Mouse (Mus musculus): ENCODE measurements around the gene Pth1r. TPM values are rescaled to one million over a fixed set of nuclear protein-coding genes. Genes with fewer than 3 reads are reported as not detected.

Gene Pth1r
- 11.0 and 14.0 TPM in 2 replicates for polyA plus RNA-seq (2012; rRNA removed)

GRCm38 (mm10) chr9:110746961-110747360 is at the start of gene Pth1r:
Pth1r (minus strand) TSS chr9:110747145.
- H3K27me3 ChIP-seq (ENCODE audit: control insufficient read depth, insufficient read depth, low read length) = peaks cover 21% of the 10 kb centered on the region
- WGBS = 87% methylated on average over 7 of the region's 7 CpGs
- H3K4me3 ChIP-seq (ENCODE audit: extremely low read depth, insufficient read depth, insufficient read length) = no peak within 1 kb of the TSS
- no peak within 1 kb of the TSS for H3K27ac ChIP-seq (ENCODE audit: insufficient read depth, low read length)
- TF ChIP-seq POLR2A (IDR thresholded peaks at IDR 0.05; ENCODE audit: low read depth, low read length) (no peak), CTCF (IDR thresholded peaks at IDR 0.05; ENCODE audit: extremely low read depth, insufficient read depth, insufficient read length, insufficient replicate concordance) (no peak)
- H3K4me1 ChIP-seq (ENCODE audit: control insufficient read depth, insufficient read depth, insufficient read length) = peaks cover 6% of the 10 kb centered on the region; the same call in 1 of the 2 replicates
- H3K36me3 ChIP-seq (ENCODE audit: control insufficient read depth, insufficient read depth, low read length) = no peaks in the 10 kb centered on the region
- DNase-seq (ENCODE audit: low read depth in 1 of 2, low spot score in 2 of 2) = no peak

- Histone ChIP-seq H3K27me3 (ENCODE audit: control insufficient read depth, insufficient read depth, low read length) (no peaks in the 10 kb centered on the region), H3K36me3 (ENCODE audit: control insufficient read depth, insufficient read depth, low read length) (no peaks in the 10 kb centered on the region), H3K4me1 (ENCODE audit: control insufficient read depth, insufficient read depth, insufficient read length) (no peaks in the 10 kb centered on the region), H3K27ac (ENCODE audit: insufficient read depth, low read length) (no peak overlapping the region), H3K4me3 (ENCODE audit: extremely low read depth, insufficient read depth, insufficient read length) (no peak overlapping the region)
- TF ChIP-seq CTCF (IDR thresholded peaks at IDR 0.05; ENCODE audit: extremely low read depth, insufficient read depth, insufficient read length, insufficient replicate concordance) (no peak), POLR2A (IDR thresholded peaks at IDR 0.05; ENCODE audit: low read depth, low read length) (no peak)
- WGBS = 71% methylated on average over 4 of the region's 4 CpGs
- no peak for DNase-seq (ENCODE audit: low read depth in 1 of 2, low spot score in 2 of 2)
Measured at GRCm38 (mm10) chr9:110790462-110790861, 43.5 kb upstream of the Pth1r start.

GRCm38 (mm10) chr9:110788169-110788568 is 41.2 kb upstream of the Pth1r start:
- no peaks in the 10 kb centered on the region for H3K36me3 ChIP-seq (ENCODE audit: control insufficient read depth, insufficient read depth, low read length)
- no peak for TF ChIP-seq POLR2A (IDR thresholded peaks at IDR 0.05; ENCODE audit: low read depth, low read length)
- WGBS = 79% methylated on average over 3 of the region's 3 CpGs

GRCm38 (mm10) chr9:110783611-110784010 is 36.7 kb upstream of the Pth1r start:
- Histone ChIP-seq H3K4me3 (ENCODE audit: extremely low read depth, insufficient read depth, insufficient read length) (no peak overlapping the region), H3K36me3 (ENCODE audit: control insufficient read depth, insufficient read depth, low read length) (no peaks in the 10 kb centered on the region), H3K4me1 (ENCODE audit: control insufficient read depth, insufficient read depth, insufficient read length) (peaks cover 3% of the 10 kb centered on the region), H3K27ac (ENCODE audit: insufficient read depth, low read length) (no peak overlapping the region), H3K27me3 (ENCODE audit: control insufficient read depth, insufficient read depth, low read length) (peaks cover 3% of the 10 kb centered on the region; the same call in 1 of the 2 replicates)
- WGBS = 40% methylated on average over 1 of the region's 1 CpGs
- DNase-seq (ENCODE audit: low read depth in 1 of 2, low spot score in 2 of 2) = no peak
- TF ChIP-seq CTCF (IDR thresholded peaks at IDR 0.05; ENCODE audit: extremely low read depth, insufficient read depth, insufficient read length, insufficient replicate concordance) (no peak), POLR2A (IDR thresholded peaks at IDR 0.05; ENCODE audit: low read depth, low read length) (no peak)

More at GRCm38 (mm10) chr9:110788169-110788568, 41.2 kb upstream of the Pth1r start:
- no peak overlapping the region for H3K27ac ChIP-seq (ENCODE audit: insufficient read depth, low read length)
- H3K4me3 ChIP-seq (ENCODE audit: extremely low read depth, insufficient read depth, insufficient read length) = no peak overlapping the region
- no peaks in the 10 kb centered on the region for H3K4me1 ChIP-seq (ENCODE audit: control insufficient read depth, insufficient read depth, insufficient read length)
- DNase-seq (ENCODE audit: low read depth in 1 of 2, low spot score in 2 of 2) = no peak
- no peaks in the 10 kb centered on the region for H3K27me3 ChIP-seq (ENCODE audit: control insufficient read depth, insufficient read depth, low read length)

- H3K27ac ChIP-seq (ENCODE audit: insufficient read depth, low read length) = peak overlapping the region; percentile 33; the same call in 1 of the 2 replicates
- TF ChIP-seq POLR2A (IDR thresholded peaks at IDR 0.05; ENCODE audit: low read depth, low read length) = no peak
- TF ChIP-seq CTCF (IDR thresholded peaks at IDR 0.05; ENCODE audit: extremely low read depth, insufficient read depth, insufficient read length, insufficient replicate concordance) = no peak
- peak overlapping the region; percentile 46; the same call in 1 of the 2 replicates for H3K4me3 ChIP-seq (ENCODE audit: extremely low read depth, insufficient read depth, insufficient read length)
Measured at GRCm38 (mm10) chr9:110781731-110782130, 34.8 kb upstream of the Pth1r start.

GRCm38 (mm10) chr9:110781256-110781721 is 34.3 kb upstream of the Pth1r start:
- Histone ChIP-seq H3K27me3 (ENCODE audit: control insufficient read depth, insufficient read depth, low read length) (peaks cover 3% of the 10 kb centered on the region; the same call in 1 of the 2 replicates), H3K27ac (ENCODE audit: insufficient read depth, low read length) (peak overlapping the region; percentile 33; the same call in 1 of the 2 replicates)

More at GRCm38 (mm10) chr9:110781731-110782130, 34.8 kb upstream of the Pth1r start:
- DNase-seq (ENCODE audit: low read depth in 1 of 2, low spot score in 2 of 2) = peak in 1 of 2 experiments; percentile 28
- Histone ChIP-seq H3K27me3 (ENCODE audit: control insufficient read depth, insufficient read depth, low read length) (peaks cover 3% of the 10 kb centered on the region; the same call in 1 of the 2 replicates), H3K36me3 (ENCODE audit: control insufficient read depth, insufficient read depth, low read length) (no peaks in the 10 kb centered on the region), H3K4me1 (ENCODE audit: control insufficient read depth, insufficient read depth, insufficient read length) (peaks cover 3% of the 10 kb centered on the region)
- WGBS = 7% methylated on average over 23 of the region's 23 CpGs

GRCm38 (mm10) chr9:110779242-110779913 is 32.4 kb upstream of the Pth1r start:
- Histone ChIP-seq H3K4me1 (ENCODE audit: control insufficient read depth, insufficient read depth, insufficient read length) (peaks cover 3% of the 10 kb centered on the region), H3K27ac (ENCODE audit: insufficient read depth, low read length) (no peak overlapping the region), H3K4me3 (ENCODE audit: extremely low read depth, insufficient read depth, insufficient read length) (no peak overlapping the region), H3K27me3 (ENCODE audit: control insufficient read depth, insufficient read depth, low read length) (peaks cover 3% of the 10 kb centered on the region; the same call in 1 of the 2 replicates), H3K36me3 (ENCODE audit: control insufficient read depth, insufficient read depth, low read length) (no peaks in the 10 kb centered on the region)
- 71% methylated on average over 5 of the region's 5 CpGs for WGBS
- TF ChIP-seq POLR2A (IDR thresholded peaks at IDR 0.05; ENCODE audit: low read depth, low read length) (no peak), CTCF (IDR thresholded peaks at IDR 0.05; ENCODE audit: extremely low read depth, insufficient read depth, insufficient read length, insufficient replicate concordance) (no peak)
- DNase-seq (ENCODE audit: low read depth in 1 of 2, low spot score in 2 of 2) = no peak

More at GRCm38 (mm10) chr9:110781256-110781721, 34.3 kb upstream of the Pth1r start:
- WGBS = under 1% methylated on average over 43 of the region's 43 CpGs
- DNase-seq (ENCODE audit: low read depth in 1 of 2, low spot score in 2 of 2) = peak; percentile 57 to 86
- no peaks in the 10 kb centered on the region for H3K36me3 ChIP-seq (ENCODE audit: control insufficient read depth, insufficient read depth, low read length)
- H3K4me3 ChIP-seq (ENCODE audit: extremely low read depth, insufficient read depth, insufficient read length) = peak overlapping the region; percentile 46
- H3K4me1 ChIP-seq (ENCODE audit: control insufficient read depth, insufficient read depth, insufficient read length) = peaks cover 3% of the 10 kb centered on the region
- no peak for TF ChIP-seq POLR2A (IDR thresholded peaks at IDR 0.05; ENCODE audit: low read depth, low read length)
- peak; percentile 95 for TF ChIP-seq CTCF (IDR thresholded peaks at IDR 0.05; ENCODE audit: extremely low read depth, insufficient read depth, insufficient read length, insufficient replicate concordance)

Measured in spleen, adult 2 months (tissue).